Mouse (Mus musculus): ENCODE data around the gene Pafah1b3.
A peak's percentile ranks its signal among the peaks of the same experiment; 100 is the strongest.

The Pafah1b3 gene

GRCm38 (mm10) chr7:25281734-25282601 is 15.8 kb downstream of the Pafah1b3 start:
- peak; percentile 97 for DNase-seq (ENCODE audit: low read depth, low spot score)

- no peak for DNase-seq (ENCODE audit: low read depth, low spot score)
Measured at GRCm38 (mm10) chr7:25281166-25281733, 16.5 kb downstream of the Pafah1b3 start.

GRCm38 (mm10) chr7:25279861-25280791 is 17.7 kb downstream of the Pafah1b3 start:
- DNase-seq (ENCODE audit: low read depth, low spot score) = peak; percentile 52

DNA sequence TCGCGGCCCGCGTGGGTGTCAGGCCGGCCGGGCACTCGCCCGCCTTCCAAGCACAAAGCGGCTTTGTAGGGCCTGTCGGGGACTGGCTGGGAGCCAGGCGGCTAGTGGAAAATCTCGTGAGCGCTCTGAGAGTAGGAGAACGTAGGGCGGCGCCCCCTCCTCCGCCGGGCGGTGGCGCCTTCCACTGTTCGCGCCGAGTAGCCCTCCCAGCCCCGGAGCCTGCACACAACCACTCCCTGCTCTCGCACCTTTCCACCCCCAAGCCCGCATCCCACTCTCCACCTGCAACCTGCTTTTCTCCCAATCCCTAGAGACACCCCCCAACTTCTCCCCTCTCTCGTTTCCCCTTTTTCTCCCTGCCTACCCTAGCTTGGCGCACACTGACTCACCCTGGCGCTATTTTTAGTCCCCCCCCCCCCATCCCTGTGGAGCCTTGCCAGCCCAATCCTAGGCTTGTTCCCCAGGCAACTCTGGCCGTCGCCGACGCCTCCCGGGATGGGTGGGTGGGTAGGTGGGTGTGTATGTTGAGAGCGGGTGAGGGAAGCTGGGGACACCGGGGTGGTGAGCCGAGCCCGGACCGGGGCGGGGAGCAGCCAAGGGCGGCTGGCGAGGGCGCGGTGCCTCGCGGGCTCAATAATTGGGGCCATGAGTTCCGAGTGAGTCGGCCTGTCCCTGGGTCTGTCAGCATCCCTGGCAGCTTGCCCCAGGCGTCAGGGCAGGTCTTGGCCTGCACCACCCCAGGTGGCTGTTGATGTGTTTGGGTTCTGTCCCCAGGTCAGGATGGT is 18.5 kb downstream of the Pafah1b3 start:
- DNase-seq (ENCODE audit: low read depth, low spot score) = peak; percentile 83

GRCm38 (mm10) chr7:25278341-25279075 is 19.3 kb downstream of the Pafah1b3 start:
- peak; percentile 85 for DNase-seq (ENCODE audit: low read depth, low spot score)

GRCm38 (mm10) chr7:25277998-25278340 is 19.8 kb downstream of the Pafah1b3 start:
- no peak for DNase-seq (ENCODE audit: low read depth, low spot score)

GRCm38 (mm10) chr7:25277405-25277804 is 20.4 kb downstream of the Pafah1b3 start:
- no peak for DNase-seq (ENCODE audit: low read depth, low spot score)

- no peak for DNase-seq (ENCODE audit: low read depth, low spot score)
Measured at GRCm38 (mm10) chr7:25275555-25276298, 22.1 kb downstream of the Pafah1b3 start.

DNA sequence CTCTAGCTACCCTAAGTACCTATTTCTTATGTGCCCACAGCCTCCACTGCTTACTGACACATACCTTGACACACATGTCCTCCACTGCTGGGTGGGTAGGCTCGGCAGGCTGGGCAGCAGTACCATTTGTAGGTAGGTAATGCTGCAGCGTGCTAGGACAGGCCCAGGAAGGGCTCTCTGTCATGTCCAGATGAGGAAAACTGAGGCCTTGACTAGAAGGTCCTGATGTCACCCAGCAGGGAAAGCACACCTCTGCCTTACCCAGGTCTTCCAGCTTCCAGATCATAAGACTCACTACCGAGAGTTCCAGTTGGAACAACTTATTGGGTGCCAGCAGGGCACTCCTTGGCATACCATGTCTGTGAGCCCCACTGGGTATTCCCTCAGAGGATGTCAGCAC is 22.8 kb downstream of the Pafah1b3 start:
- no peak for DNase-seq (ENCODE audit: low read depth, low spot score)

DNA sequence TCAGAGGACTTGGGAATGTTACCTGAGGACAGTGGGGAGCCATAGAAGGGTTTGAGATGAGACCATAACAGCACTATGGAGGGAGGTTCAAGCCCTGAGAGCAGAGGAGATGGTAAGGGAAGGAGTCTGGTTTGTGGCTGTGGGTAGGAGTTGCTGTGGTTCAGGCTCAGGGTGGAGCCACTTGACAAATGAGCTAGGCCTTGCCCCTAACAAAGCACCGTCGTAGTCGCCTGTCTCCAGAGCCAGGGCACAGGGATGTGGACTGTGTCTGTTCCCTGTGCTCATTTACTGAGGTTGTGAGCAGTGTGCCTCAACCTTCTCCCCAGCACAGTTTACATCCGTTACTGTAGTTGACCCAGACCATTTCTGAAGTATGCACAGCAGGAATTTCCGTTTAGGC is 23.2 kb downstream of the Pafah1b3 start:
- DNase-seq (ENCODE audit: low read depth, low spot score) = no peak

GRCm38 (mm10) chr7:25273259-25274241 is 24.2 kb downstream of the Pafah1b3 start:
- no peak for DNase-seq (ENCODE audit: low read depth, low spot score)

DNA sequence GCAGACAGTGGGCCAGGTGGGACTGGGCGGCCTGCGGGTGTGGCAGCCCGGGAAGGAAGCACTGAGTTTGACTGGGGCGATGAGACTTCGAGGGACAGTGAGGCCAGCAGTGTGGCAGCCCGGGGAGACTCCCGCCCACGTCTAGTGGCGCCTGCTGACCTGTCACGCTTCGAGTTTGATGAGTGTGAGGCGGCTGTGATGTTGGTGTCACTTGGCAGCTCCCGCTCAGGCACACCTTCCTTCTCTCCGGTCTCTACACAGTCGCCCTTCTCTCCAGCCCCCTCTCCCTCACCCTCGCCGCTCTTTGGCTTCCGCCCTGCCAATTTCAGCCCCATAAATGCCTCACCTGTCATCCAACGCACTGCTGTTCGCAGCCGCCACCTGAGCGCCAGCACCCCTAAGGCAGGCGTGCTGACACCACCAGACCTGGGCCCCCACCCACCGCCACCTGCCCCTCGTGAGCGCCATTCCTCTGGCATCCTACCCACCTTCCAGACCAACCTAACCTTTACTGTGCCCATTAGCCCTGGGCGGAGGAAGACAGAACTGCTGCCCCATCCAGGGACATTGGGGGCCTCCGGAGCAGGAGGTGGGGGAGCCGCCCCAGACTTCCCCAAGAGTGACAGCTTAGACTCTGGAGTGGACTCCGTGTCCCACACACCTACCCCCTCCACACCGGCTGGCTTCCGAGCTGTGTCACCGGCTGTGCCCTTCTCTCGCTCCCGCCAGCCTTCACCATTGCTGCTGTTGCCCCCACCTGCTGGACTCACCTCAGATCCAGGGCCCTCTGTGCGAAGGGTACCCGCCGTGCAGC is 25.1 kb downstream of the Pafah1b3 start:
- no peak for DNase-seq (ENCODE audit: low read depth, low spot score)

DNA sequence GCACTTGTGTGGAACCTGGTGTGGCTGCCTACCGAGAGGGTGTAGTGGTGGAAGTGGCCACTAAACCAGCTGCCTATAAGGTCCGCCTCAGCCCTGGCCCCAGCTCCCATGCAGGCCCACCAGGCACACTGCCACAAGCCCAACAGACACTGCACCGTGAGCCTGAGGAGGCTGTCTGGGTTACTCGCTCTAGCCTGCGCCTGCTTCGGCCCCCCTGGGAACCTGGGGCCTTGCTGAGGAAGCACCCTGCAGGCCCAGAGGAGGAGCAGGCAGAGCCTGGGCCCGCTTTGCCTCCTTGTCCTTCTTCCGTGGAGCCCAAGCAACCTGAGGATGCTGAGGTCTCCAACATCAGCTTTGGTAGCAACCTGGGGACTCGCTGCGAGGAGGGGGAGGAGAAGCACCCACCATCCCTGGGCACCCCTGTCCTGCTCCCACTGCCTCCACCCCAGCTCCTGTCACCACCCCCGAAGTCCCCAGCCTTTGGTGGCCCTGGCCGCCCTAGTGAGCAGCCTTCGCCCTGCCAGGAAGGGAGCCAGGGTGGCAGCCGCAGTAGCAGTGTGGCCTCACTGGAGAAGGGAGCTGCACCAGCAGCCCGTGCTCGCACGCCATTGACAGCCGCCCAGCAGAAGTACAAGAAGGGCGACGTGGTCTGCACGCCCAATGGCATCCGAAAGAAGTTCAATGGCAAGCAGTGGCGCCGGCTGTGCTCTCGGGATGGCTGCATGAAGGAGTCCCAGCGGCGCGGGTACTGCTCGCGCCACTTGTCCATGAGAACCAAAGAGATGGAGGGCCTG is 25.9 kb downstream of the Pafah1b3 start:
- no peak for DNase-seq (ENCODE audit: low read depth, low spot score)

DNA sequence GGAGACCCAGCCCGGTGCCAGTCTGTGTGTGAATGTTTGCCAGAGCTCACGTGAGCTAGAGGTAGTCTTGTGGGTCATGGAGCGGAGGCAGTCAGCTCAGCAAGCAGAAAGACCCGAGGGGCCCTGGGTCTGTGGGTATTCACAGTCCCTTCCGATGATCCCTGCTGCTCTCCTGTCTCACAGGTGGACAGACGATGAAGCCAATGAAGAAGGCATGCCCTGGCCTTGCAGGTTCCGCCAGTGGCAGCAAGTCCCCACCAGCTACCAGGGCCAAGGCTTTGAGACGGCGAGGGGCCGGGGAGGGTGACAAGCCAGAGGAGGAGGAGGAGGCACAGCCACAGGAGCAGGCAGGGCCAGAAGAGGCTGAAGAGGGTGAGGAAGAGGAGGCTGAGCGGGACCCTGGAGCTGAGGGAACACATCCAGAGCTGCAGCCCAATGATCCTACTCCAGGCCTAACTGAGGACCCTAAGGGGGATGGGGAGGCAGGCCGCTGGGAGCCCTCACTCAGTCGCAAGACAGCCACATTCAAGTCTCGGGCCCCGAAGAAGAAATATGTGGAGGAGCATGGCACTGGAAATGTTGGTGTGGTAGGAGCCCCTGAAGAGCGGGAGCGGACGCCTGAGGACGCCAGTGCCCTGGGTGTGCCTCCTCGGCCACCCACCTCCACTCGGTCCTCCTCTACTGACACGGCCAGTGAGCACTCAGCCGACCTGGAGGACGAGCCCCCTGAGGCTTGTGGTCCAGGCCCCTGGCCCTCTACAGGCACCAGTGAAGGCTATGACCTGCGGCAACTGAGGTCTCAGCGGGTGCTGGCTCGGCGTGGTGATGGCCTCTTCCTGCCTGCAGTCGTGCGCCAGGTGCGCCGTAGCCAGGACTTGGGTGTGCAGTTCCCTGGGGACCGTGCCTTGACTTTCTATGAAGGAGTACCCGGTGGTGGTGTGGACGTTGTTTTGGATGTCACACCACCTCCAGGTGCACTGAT is 26.8 kb downstream of the Pafah1b3 start:
- DNase-seq (ENCODE audit: low read depth, low spot score) = no peak

- no peak for DNase-seq (ENCODE audit: low read depth, low spot score)
Measured at GRCm38 (mm10) chr7:25269545-25270271, 28.1 kb downstream of the Pafah1b3 start.
